Mouse (Mus musculus) intestine, embryonic 15.5 days (tissue): ENCODE measurements around the gene Car5a. TPM values are rescaled to one million over a fixed set of nuclear protein-coding genes. Genes with fewer than 3 reads are reported as not detected.

Source experiments
- polyA plus RNA-seq: library from polyadenylated mRNA; unstranded; fragments of >200 nt; fragmentation: Nextera tagmentation; extraction: Ambion mirVana; gene quantifications from 2 replicates; pipeline ENCODE4 v1.2.1, GENCODE M21; 2015

Car5a gene
- polyA plus RNA-seq, 1 experiment from 2014 or later = 0.21 TPM

Other genes starting within 250 kb of the Car5a start
- 4.5 and 5.1 TPM in 2 replicates for gene Jph3, start 215.3 kb downstream of the Car5a start, polyA plus RNA-seq
- gene Klhdc4, start 115.3 kb downstream of the Car5a start, polyA plus RNA-seq = 33.6 and 41.1 TPM in 2 replicates
- 17.9 and 18.1 TPM in 2 replicates for gene Slc7a5, start 37.2 kb downstream of the Car5a start, polyA plus RNA-seq
- 32.4 and 34.1 TPM in 2 replicates for gene Banp, start 4.8 kb upstream of the Car5a start, polyA plus RNA-seq